Mouse (Mus musculus) heart, embryonic 14.5 days (tissue): ENCODE results near the gene Zfp68. TPM values are rescaled to one million over a fixed set of nuclear protein-coding genes. Genes with fewer than 3 reads are reported as not detected.
A peak's percentile ranks its signal among the peaks of the same experiment; 100 is the strongest.

ENCODE experiments used
- ATAC-seq: fragments of 200-750 bp; cut with Nextera tagmentation; 2 replicates; pipeline ENCODE4 v1.8.0; 2017; ENCODE audit warnings: low read depth, moderate TSS enrichment; ENCODE audit not compliant: insufficient number of reproducible peaks, insufficient read depth, low FRiP score
- H3K27ac ChIP-seq, 2 experiments: fragments of 200-500 bp in 1 of 2; fragments of 300-500 bp in 1 of 2; sonication (generic) in 1 of 2; replicated peaks in 1 of 2; 2 replicates each; pipeline ENCODE4 v1.5.1; 2012 to 2014; ENCODE audit warnings: low read depth in 2 of 2, low read length in 2 of 2, control low read depth in 1 of 2, mild to moderate bottlenecking in 1 of 2, mixed read lengths in 1 of 2; ENCODE audit not compliant: control insufficient read depth in 1 of 2, insufficient read depth in 1 of 2
- H3K27me3 ChIP-seq: fragments of 300-500 bp; sonication (generic); 2 replicates; pipeline ENCODE4 v1.6.1; 2014; ENCODE audit warnings: mild to moderate bottlenecking, low read length, control low read depth; ENCODE audit not compliant: control insufficient read depth, insufficient read depth
- H3K36me3 ChIP-seq: fragments of 300-500 bp; sonication (generic); 2 replicates; pipeline ENCODE4 v1.6.1; 2014; ENCODE audit warnings: mild to moderate bottlenecking, control low read depth, low read length, mixed read lengths; ENCODE audit not compliant: control insufficient read depth, insufficient read depth
- H3K4me1 ChIP-seq, 2 experiments: fragments of 200-500 bp in 1 of 2; fragments of 300-500 bp in 1 of 2; sonication (generic) in 1 of 2; 2 replicates each; pipeline ENCODE4 v1.6.1; 2012 to 2014; ENCODE audit warnings: low read length in 2 of 2, control low read depth in 1 of 2, mixed read lengths in 1 of 2; ENCODE audit not compliant: control insufficient read depth in 2 of 2, insufficient read depth in 2 of 2
- H3K4me2 ChIP-seq: fragments of 300-500 bp; sonication (generic); 2 replicates; pipeline ENCODE4 v1.6.1; 2014; ENCODE audit warnings: mild to moderate bottlenecking, low read length
- H3K4me3 ChIP-seq, 2 experiments: fragments of 200-500 bp in 1 of 2; fragments of 300-500 bp in 1 of 2; sonication (generic) in 1 of 2; 2 replicates each; pipeline ENCODE4 v1.5.1; 2012 to 2014; ENCODE audit warnings: low read length in 2 of 2, mild to moderate bottlenecking in 2 of 2, control low read depth in 1 of 2, low read depth in 1 of 2, moderate library complexity in 1 of 2; ENCODE audit not compliant: control insufficient read depth in 1 of 2, insufficient read depth in 1 of 2
- H3K9ac ChIP-seq: fragments of 300-500 bp; sonication (generic); 2 replicates; pipeline ENCODE4 v1.6.1; 2014; ENCODE audit warnings: mild to moderate bottlenecking, low read length
- H3K9me3 ChIP-seq: fragments of 300-500 bp; sonication (generic); 2 replicates; pipeline ENCODE4 v1.6.1; 2016; ENCODE audit warnings: low read length, control low read depth; ENCODE audit not compliant: control insufficient read depth
- WGBS: fragments of 180-500 bp; shearing (Covaris S2); extraction: QIAGEN DNeasy Blood & Tissue Kit; methylation state at CpG from one replicate; pipeline ENCODE4 v1.1.7; 2014; 5-methylcytosine and 5-hydroxymethylcytosine counted together
- polyA plus RNA-seq: library from polyadenylated mRNA; unstranded; fragments of >200 nt; fragmentation: Nextera tagmentation; extraction: Ambion mirVana; gene quantifications from 2 replicates; pipeline ENCODE4 v1.2.1, GENCODE M21; 2014

Zfp68 gene
- 46.0 and 49.4 TPM in 2 replicates for polyA plus RNA-seq

DNA sequence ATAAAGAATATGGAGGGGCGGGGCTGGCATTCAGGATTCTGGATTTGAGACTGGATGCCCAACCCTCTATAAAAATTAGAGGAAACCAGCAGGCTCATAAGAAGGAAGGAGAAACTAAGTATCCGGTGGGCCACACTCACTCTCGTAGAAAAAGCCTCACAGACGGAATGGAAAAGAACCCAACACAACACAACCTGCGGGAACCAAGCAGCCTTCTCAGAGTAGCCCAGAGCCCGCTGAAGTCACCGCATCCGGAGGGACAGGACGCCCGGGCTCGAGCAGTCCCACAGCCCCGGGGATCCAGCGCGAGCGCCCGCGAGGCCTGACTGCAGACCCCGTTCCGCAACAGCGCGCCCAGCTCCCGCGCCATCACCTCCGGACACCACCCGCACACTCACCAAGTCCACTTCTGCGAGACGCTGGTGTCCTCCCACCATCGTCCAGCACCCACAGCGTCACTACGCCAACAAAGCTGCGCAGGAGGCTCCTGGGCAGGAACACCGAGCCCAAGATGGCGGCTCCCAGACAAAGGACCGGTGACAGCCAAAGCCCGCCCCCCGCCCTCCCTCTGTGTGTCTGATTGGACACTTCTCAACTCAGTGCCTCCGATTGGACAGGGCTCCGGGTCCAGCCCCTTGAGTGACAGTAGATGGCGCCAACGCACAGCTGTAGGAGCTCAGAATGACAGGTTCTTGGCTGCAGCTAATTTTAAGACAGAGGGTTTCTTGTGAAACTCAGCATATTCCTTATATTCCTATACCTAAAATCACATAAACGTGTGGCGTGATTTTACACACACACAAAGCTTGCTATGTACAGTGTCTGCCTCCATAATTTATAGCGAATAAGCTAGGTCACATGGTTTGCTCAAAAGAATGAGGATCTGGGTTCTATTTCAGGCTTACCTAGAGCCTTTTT lies at the start of gene Zfp68:
Gene Zfp68, minus strand, starts transcription at position 551 of the 918 bp plus-strand sequence.
- Histone ChIP-seq H3K9ac (peak within 1 kb of the TSS; percentile 97), H3K27ac (peak within 1 kb of the TSS; percentile 98), H3K4me1 (peaks cover 4 to 23% of the 10 kb centered on the region in 2 experiments; a peak in 3 of 4 replicates), H3K36me3 (peaks cover 39% of the 10 kb centered on the region), H3K4me2 (peak within 1 kb of the TSS; percentile 62), H3K27me3 (no peaks in the 10 kb centered on the region), H3K4me3 (peak within 1 kb of the TSS; percentile 87 to 91), H3K9me3 (peaks cover 22% of the 10 kb centered on the region)
- WGBS, result under 1% methylated on average over 43 of the region's 43 CpGs
- peak; percentile 97 for ATAC-seq

DNA sequence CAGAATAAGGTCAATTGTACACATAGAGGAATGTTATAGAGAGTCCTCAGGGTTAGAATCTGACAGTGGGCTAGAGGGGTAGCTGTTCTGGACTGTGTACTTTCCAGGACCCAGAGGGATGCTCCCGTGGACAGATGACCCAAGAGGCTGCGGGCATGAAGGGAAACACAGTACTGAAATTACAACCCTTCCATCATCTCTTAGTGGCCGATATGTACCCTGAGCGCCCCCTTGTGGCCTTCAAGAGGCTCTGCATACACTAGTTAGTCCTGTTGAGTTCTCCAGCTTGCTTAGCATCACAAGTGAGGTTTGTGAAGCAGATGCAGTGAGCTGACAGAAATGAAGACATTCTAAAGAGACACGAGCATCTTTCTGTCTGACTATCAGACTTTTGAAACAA lies 39.4 kb upstream of the Zfp68 start:
- no peak overlapping the region for H3K4me2 ChIP-seq
- no peaks in the 10 kb centered on the region for H3K27me3 ChIP-seq
- no peak overlapping the region for H3K9ac ChIP-seq
- WGBS, result 8% methylated on average over 5 of the region's 5 CpGs
- no peak overlapping the region for H3K4me3 ChIP-seq
- H3K4me1 ChIP-seq, result no peaks in the 10 kb centered on the region
- no peaks in the 10 kb centered on the region for H3K36me3 ChIP-seq
- H3K9me3 ChIP-seq, result no peaks in the 10 kb centered on the region
- H3K27ac ChIP-seq, result no peak overlapping the region
- ATAC-seq, result no peak

DNA sequence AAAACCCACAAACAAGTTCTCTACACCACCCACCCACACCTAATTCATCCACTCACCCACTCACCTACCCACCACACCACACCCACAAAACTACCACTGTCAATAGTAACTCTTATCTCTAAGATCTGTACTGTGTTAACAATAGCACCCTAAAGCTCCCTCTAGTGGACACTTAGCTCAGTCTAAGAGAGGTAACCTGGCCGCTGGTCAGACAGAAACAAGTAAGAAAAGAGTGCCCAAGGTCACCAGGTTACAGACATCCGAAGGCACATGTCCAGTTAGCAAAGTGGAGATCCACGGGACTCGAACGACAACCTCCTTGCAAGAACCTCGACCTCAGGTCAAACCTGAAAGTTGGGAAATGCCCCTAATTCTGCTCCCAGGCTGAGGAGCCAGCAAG lies 38.3 kb upstream of the Zfp68 start:
- Histone ChIP-seq H3K4me1 (no peaks in the 10 kb centered on the region), H3K9me3 (no peaks in the 10 kb centered on the region), H3K27me3 (no peaks in the 10 kb centered on the region), H3K27ac (no peak overlapping the region), H3K4me2 (no peak overlapping the region), H3K36me3 (no peaks in the 10 kb centered on the region), H3K9ac (no peak overlapping the region), H3K4me3 (no peak overlapping the region)
- ATAC-seq, result no peak
- WGBS, result 35% methylated on average over 6 of the region's 6 CpGs

DNA sequence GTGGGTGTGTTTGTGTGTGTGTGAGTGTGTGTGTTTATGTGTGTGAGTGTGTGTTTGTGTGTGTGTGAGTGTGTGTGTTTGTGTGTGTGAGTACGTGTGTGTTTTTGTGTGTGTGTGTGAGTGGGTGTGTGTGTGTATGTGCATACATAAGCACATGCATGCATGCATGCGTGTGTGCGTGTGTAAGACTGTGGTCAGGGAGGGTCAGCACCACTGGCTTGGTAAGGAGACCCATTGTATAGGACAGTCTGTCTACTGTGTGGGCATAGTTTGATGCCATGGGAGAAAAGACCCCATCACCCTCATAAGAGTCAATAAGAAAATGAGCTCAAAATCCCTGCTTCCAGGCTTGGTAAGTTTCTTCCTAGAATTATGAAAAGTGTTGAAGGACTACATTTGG lies 37.8 kb upstream of the Zfp68 start:
- H3K9me3 ChIP-seq, result no peaks in the 10 kb centered on the region
- no peak overlapping the region for H3K9ac ChIP-seq
- no peaks in the 10 kb centered on the region for H3K27me3 ChIP-seq
- 75% methylated on average over 3 of the region's 3 CpGs for WGBS
- no peak overlapping the region for H3K4me2 ChIP-seq
- no peak overlapping the region for H3K4me3 ChIP-seq
- no peaks in the 10 kb centered on the region for H3K36me3 ChIP-seq
- no peak overlapping the region for H3K27ac ChIP-seq
- no peaks in the 10 kb centered on the region for H3K4me1 ChIP-seq
- ATAC-seq, result no peak

DNA sequence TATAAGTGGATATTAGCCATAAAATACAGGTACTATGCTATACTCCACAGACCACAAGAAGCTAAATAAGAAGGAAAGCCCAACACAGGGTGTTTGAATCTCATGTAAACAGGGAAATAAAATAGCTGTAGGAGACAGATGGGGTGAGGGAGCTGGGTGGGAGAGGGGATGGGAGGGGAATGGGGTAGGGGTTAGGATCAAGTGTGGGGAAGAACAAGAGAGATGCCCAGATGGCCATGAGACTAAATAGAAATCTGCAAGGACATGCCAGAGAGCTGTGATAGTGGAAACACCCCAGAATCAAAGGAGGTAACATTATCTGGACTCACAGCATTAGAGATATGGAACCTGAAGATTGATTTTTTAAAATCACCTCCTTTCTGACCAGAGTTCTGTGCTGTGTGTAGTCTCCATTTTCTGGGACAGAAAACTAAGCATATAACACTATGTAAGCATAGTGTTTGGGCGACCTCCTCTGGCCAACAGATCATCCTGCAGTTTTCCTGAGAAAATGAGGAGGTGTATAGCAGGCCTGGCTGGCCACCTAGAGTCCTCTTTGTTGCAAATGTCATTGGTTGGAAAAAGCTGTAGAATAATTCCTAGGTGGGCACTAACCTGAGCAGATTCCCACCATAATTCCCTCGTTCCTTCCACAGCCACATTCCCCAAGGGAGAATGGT lies 37.1 kb upstream of the Zfp68 start:
- no peak for ATAC-seq
- H3K4me1 ChIP-seq, result no peaks in the 10 kb centered on the region
- H3K27me3 ChIP-seq, result no peaks in the 10 kb centered on the region
- no peak overlapping the region for H3K27ac ChIP-seq
- peaks cover 3% of the 10 kb centered on the region; the same call in 1 of the 2 replicates for H3K36me3 ChIP-seq
- WGBS, result 18% methylated on average over 2 of the region's 2 CpGs
- no peaks in the 10 kb centered on the region for H3K9me3 ChIP-seq
- H3K9ac ChIP-seq, result no peak overlapping the region
- no peak overlapping the region for H3K4me2 ChIP-seq
- H3K4me3 ChIP-seq, result no peak overlapping the region

DNA sequence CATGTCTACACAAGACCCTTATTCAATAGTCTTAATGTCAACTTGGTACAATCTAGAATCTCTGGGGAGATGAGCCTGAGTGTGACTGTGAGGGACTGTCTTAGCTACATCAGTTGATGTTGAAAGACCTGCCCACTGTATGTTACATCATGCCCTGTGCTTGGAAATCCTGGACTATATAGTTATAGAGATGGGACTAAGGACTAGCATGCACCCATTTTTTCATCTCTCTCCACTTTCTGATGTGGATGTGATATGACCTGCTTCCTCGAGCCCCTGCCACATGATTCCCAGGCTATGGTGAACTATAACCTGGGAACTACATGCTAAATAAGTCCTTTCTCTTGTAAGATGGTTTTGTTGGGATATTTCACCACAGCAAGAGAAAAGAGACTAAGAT lies 33.4 kb upstream of the Zfp68 start:
- Histone ChIP-seq H3K4me1 (no peaks in the 10 kb centered on the region), H3K27me3 (no peaks in the 10 kb centered on the region)
- 78% methylated on average over 1 of the region's 1 CpGs for WGBS

DNA sequence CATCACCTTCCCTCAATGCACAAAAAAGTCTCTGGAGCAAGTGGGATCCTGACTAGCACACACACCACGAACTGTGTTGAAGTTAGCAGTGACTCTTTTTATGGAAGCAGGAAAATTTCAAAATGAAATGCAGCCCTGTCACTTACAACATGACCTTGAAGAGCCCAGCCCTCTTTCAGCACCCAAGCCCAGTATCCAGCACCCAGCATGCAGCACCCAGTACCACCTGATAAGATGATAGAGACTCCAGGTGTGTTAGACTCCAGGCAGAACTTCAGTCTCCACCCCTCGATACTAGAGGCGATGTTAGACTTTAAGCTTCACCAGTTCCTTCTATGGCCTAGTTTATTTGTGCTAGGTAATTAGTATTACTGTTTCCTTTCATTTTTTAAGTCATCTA lies 22.2 kb upstream of the Zfp68 start:
- no peak overlapping the region for H3K4me2 ChIP-seq

More for the DNA sequence above, 33.4 kb upstream of the Zfp68 start:
- no peak overlapping the region for H3K9ac ChIP-seq
- no peak overlapping the region for H3K4me3 ChIP-seq
- H3K36me3 ChIP-seq, result peaks cover 21% of the 10 kb centered on the region
- H3K9me3 ChIP-seq, result no peaks in the 10 kb centered on the region
- no peak overlapping the region for H3K27ac ChIP-seq
- no peak for ATAC-seq
- no peak overlapping the region for H3K4me2 ChIP-seq

More for the DNA sequence above, 22.2 kb upstream of the Zfp68 start:
- H3K4me3 ChIP-seq, result no peak overlapping the region
- H3K9ac ChIP-seq, result no peak overlapping the region
- H3K27me3 ChIP-seq, result no peaks in the 10 kb centered on the region
- no peaks in the 10 kb centered on the region for H3K4me1 ChIP-seq
- no peak for ATAC-seq
- H3K9me3 ChIP-seq, result no peaks in the 10 kb centered on the region
- no peak overlapping the region for H3K27ac ChIP-seq
- H3K36me3 ChIP-seq, result peaks cover 67% of the 10 kb centered on the region
- WGBS, result 90% methylated on average over 3 of the region's 3 CpGs
